Mouse (Mus musculus): Measurements from ENCODE around the gene Cdkl2.

Cdkl2 gene

DNA sequence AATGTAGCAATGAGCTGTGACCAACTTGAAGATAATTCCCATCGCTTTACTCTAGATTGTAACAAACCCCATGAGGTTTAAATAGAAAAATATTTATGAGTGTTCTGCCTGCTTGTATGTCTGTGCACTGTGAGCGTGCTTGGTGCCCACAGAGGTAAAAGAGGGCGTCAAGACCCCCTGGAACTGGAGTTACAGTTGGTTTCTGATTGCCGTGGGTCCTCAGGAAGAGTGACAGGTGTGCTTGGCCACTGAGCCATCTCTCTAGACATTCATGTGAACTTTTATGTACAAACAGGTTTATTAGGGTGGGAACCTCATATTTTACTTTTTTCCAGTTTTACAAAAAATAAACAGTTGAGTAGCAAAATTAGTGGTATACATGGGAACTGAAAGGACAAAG, at the start of gene Cdkl2:
Cdkl2 (minus strand) TSS at position 101 of the 400 bp plus-strand sequence.
- no peak for DNase-seq (ENCODE audit: low spot score)

DNA sequence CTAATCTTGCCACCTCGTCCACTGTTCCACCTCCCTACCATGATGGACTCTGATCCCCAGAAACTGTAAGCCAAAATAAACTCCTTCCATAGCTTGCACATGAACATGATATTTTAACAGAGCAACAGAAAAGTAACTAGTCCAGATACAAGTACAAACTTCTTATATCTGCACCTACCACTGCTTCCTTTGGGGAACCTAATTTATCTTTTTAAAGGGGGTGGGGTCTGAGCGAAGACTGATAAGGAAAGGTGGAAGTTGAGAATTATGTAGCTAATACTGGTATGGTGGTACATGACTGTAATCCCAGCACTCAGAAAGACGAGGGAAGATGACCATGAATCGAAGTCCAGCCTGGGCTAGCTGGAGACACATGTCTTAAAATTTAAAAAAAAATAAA, 43.8 kb upstream of the Cdkl2 start:
- DNase-seq (ENCODE audit: low spot score) = no peak

DNA sequence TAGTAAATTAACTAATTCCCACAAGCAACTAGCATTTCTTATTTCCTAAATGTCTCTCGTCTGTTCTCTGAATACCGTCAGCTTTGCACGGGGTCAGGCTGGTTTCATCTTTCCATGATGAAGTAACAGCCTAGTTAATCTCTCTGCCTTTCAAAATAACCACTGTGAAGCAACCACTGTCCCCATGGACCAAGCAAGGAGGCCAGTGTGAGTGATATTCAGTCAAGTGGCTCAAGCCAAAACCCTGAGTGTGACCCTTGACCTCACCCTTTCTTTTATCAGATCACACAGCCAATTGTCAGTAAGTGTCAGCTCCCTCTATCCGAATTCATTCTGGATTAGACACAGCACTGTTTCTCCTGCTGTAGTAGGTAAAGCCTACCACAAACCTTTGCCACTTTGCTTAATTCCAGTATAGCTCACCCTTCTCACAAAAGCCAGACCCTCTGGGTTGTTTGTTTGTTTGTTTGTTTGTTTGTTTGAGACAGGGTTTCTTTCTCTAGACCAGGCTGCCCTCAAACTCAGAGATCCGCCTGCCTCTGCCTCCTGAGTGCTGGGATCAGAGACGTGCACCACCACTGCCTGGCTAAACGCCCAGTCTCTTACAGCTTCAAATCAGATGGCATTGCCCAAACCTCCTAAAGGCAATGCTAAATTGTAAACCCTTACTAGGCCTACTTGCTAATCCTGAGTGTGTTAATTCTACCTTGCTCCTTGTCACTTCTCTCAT, 42.3 kb upstream of the Cdkl2 start:
- DNase-seq (ENCODE audit: low spot score) = no peak

DNA sequence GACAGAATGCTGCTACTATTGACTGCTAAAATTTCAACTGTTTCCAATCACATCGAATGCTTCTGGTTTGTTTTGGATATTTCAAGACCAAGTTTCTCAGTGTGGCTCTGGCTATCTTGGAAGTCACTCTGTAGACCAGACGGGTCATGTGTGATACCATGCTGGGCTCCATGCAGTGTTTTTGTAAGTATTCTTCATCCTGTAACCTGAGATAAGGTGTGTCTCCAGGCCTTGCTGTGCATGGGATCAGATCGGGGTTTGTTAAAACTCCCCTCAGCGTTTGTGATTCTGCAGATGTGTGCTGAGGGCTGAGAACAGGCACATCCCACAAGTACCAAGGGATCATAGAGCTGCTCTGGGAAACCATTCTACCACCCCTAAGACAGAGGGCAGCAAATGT, 41.6 kb upstream of the Cdkl2 start:
- no peak for DNase-seq (ENCODE audit: low spot score)

DNA sequence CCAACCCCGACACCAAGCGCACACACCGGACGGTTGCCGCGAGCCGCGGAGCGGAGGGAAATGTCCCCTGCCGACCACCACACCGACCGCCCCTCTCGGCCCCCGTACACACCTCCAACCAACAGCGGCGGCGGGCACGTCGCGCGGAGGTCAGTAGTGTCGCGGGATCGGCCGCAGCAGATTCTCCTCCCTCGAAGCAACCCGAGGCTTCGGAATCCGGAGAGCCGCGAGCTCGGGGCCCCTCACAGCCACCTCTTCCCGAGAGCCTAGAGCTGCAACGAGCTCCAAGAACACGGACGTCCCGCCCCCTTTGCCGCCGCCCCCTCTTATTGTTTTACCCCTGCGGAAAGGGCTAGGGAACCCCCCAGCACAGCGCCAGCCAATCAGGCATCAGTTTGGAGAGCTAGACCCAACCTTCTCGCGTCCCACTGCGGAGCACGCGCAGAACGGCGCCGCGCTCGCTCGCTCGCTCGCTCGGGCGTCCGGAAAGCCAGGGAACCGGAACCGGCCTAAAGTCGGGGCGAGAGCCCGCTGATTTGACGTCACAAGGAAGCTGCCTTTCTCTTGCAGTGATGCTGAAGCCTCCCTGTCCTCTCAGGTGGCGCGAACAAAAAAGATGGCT, 39.8 kb upstream of the Cdkl2 start, which contains the start of gene G3bp2:
G3bp2 (minus strand) TSS at position 303 of the 622 bp plus-strand sequence.
- peak; percentile 85 for DNase-seq (ENCODE audit: low spot score)

DNA sequence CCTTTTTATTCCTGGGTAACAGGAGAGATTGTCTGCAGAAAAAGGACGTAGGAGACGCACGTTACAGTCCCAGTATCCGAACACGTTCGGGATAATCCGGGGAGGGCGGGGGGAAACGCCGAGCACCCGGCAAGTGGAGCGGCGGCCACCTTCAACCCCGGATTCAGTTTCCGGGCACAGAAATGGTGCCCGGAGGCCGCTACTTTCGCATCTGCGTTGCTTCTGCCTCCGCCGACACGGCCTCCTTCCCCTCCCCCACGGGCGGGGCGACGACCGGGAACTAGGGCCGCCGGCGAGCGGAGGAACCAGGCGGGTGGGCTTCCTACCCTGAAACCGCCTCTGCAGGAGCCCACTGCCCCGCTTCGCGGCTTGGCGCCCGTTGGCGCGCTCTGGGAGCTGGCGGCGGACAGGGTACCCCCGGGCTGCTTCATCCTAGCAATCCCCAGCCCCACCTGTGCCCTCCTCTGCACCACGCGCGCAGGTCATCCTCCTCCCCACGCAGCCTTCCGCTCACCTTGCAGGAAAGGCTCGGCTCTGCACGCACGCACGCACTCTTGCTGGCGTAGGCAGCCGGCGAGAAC, 39.2 kb upstream of the Cdkl2 start:
- DNase-seq (ENCODE audit: low spot score) = no peak

DNA sequence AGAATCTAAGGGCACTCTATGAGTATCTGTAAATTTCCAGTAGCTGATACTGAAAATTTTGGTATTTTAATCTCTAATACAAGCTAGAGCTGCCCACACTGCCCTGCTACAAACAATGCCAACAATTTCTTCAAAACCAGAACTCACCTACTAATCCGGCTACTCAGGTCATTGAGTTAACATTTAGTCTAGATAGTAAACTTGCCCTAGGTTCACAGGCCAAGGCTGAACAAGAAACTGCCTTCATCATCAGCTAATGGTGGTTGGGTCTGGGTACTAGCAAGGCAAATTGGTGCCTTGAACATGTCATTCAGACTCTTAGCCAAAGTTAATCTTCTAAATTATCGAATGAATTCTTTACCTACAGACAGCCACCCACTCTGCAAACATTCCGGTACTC, 37.6 kb upstream of the Cdkl2 start:
- DNase-seq (ENCODE audit: low spot score) = no peak

DNA sequence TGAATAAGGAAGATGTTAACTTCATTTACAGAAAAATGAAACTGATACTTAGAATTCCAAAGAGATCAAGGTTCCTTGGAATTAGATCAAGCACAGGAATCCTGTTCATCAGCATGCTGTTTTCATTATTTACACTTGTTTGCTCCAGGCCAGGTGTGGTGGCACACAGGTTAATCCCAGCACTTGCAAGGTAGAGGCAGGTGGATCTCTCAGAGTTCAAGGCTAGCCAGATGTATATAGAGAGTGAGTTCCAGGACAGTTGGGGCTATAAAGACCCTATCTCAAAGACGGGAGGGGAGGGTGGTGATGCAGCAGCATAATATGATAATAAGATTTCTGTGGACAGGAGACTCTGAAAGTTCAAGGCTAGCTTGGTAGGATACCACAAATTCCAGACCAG, 36.7 kb upstream of the Cdkl2 start:
- no peak for DNase-seq (ENCODE audit: low spot score)

DNA sequence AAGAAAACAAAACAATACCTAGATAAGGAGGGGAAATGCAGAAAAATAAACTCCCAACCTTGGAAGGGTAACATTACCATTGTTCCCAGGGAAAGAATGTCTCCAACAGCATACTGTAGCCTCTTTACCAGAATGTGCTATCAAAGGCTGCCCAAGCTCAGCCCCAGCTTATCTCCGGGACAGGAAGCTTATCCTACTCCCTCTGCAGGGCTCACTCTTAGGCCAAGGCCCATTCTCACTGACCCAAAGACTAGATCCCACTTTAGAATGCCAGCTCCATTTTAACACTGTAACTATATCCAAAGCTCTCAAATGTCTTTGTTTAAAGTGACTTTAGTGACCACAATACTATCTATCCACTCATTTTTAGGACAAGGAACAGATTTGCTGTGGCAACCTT, 35.6 kb upstream of the Cdkl2 start:
- no peak for DNase-seq (ENCODE audit: low spot score)

DNA sequence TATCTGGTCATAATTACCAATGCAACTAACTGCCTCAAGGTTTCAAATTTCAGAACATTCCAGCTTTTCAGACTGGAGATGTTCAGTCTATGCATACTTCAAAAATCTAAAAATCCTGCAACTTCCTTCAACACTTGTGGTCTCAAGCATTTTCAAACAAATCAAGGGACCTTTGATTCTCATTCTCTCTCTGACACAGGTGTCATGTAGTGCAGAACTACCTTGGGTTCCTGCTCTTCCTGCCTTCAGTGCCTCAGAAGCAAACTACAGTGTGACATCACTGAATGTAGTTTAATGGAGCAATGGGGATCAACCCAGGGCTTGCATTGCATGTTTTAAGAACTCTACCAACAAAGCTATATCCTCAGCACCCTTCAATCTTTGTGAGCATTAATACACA, 35.1 kb upstream of the Cdkl2 start:
- DNase-seq (ENCODE audit: low spot score) = no peak

DNA sequence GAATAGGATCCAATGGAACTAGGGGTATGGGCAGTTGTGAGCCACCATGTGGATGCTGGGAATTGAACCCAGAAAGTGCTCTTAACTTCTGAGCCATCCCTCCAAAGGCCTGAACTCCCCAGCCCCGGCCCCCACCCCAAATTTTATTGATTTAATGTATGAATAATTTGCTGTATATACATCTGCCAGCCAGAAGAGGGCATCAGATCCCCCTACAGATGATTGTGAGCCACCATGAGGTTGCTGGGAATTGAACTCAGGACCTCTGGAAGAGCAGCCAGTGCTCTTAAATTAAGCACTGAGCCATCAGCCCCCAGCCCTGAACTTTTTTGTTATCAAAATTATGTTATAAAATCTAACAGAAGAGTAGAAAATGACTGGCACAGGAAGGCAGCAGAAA, 32.6 kb upstream of the Cdkl2 start:
- DNase-seq (ENCODE audit: low spot score) = no peak

DNA sequence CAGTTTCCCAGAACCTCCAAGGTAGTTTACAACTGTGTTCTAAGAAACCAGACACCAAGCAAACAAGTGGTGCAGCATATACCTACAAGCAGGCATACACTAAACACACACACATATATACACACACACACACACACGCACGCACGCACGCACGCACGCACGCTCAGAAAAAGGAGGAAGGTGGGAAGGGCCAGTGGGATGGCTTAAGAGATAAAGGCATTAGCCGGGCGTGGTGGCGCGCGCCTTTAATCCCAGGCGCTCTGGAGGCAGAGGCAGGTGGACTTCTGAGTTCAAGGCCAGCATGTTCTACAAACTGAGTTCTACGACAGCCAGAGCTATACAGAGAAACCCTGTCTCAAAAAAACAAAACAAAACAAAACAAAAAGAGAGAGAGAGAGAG, 30.4 kb upstream of the Cdkl2 start:
- no peak for DNase-seq (ENCODE audit: low spot score)

DNA sequence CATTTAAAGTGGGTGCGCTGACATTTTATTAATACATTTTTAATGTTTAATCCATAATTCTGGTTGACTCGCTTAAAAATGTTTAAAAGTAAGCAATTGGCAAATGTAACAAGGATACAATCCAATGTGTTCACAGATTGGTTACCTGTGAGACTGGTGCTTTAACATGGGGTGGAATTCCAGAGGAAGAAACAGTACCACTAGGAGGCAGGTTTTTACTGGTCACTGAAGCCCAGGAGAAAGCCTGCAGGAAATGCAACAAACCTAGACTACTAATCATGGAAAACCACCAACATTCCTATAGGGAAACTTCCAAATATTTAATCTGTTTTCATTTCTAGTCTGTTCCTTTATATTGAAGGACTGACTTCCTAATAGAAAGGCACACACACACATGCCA, 19.5 kb upstream of the Cdkl2 start:
- DNase-seq (ENCODE audit: low spot score) = no peak

DNA sequence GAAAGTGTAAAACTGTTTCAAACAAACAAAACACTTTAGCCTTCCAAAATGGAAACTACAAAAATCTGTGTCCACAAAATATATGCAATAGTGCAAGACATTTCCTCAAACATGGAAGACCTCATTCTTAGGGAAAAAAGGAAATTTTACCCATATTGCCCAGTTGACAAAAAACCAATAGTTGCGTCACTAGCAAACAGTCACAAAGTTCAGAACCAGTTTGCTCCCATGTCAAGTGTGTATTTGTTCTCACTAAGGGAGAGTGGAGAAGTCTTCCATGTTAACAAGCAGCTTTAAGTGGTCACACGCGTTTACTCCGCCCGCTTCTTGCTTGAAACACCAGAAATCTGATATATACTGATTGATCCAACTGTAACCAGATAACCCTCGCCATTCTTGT, 9.2 kb upstream of the Cdkl2 start:
- no peak for DNase-seq (ENCODE audit: low spot score)

DNA sequence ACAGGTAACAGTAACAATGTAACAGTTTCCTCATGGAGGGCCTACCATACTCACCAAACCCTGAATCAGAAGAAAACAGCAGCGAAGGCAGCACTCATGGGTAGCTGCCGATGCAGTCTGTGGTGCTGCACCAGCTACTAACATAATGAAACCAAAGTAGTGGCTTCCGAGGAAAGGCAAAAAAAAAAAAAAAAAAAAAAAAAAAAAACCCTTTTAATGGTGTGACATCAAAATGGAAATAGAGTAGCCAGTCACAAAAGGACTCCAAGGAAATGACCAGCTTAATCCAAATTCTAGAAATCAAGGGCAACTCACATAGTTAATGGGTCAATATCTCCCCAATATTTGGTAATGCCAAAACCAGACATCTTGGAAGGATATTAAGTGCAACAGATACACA, 6.7 kb upstream of the Cdkl2 start:
- no peak for DNase-seq (ENCODE audit: low spot score)

DNA sequence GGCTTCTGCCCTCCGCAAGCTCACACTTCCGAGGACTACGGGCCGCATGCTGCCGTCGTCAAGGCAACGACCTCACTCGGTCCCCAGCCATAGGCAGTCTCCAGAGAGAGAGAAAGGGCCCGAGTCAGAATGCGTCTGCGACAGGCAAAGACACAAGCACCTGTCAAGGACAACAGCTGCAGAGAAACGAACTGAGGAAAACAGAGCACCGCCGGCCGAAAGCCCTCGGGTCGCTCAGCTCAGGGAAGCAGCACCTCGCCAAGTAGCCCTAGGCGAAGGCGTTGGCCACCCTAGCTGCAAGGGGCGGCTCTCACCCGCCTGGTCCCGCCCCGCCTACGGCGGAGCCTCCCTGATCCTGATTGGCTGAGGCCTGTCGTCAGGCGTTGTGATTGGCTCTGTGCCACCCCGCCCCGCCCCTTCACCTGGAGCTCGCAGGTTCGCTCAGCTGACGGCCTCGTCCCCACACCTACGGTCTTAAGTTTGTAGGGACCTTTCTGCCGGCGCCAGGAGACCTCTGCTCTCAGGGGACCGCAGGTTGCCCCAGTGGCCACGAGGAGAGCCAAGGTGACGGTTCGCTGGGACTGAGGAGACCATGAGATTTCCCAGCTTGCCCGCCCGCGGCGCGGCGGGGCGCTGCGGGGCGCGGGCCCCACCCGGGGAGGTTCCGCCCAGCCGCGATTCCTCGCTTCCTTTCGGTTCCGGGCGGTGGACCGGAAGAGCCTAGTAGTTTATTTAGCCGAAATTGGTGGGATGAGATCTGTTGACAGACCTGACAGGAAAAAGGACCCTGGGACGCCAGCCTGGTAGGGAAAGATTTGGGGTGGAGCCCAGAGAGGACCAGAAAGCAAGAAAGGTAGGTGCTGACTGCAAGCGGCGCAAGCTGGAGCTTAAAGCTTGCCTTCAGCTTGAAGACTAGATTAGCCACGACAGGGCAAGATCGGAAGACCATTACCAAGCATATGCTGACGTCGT, 1.0 kb downstream of the Cdkl2 start:
- peak; percentile 84 for DNase-seq (ENCODE audit: low spot score)

DNA sequence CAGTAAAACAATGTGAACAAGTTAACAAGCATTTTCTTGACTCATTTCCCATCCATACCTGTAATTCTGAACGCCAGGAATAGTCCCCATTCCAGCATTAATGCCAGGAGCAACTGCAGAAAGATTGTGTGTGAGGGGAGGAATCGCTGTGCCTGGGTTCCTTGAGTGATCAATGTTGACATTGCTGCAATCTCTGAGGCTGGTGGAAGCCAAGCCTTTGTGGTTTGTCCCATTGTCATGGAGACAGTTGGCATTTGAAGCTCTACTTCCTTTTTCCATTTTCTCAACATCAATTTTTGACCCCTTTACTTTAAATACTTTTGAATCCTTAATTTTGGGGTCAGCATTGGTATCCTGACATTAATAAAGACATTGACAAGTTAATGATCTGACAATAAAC, 23.7 kb downstream of the Cdkl2 start:
- DNase-seq (ENCODE audit: low spot score) = no peak

DNA sequence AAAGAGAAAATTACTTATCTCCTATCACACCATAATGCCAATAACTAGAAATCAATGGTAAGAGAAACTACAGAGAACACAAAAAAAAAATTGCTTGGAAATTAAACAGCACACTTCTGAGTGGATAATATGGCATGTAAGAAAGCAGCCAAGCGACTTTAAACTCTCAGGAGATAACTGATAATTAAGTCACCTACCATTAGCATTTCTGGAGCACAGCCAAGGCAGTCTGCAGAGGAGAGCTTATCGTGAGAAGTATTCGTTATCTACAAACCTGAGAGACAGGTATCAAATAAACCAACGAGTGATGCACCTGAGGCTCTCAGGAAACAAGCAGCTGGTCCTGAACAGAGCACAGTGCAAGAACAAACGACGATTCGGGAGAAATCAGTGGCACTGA, 31.9 kb downstream of the Cdkl2 start:
- DNase-seq (ENCODE audit: low spot score) = no peak

DNA sequence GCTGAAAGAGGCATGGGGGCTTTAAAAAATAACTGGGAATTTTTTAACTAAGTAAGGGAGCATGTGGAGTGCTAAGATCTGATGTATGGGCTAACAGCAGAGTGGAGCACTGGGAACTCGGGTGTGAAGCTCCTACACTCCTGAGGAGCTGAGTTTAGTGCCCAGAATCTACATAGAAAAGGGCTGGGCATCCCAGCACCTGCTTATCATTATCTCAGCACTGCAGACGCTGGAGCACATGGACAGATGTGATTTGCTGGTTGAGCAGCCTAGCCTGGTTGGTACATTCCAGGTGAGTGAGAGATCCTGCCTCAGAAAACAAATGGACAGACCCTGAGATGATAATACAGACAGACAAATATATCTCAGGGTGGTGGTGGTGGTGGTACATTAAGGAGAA, 33.9 kb downstream of the Cdkl2 start:
- no peak for DNase-seq (ENCODE audit: low spot score)

DNA sequence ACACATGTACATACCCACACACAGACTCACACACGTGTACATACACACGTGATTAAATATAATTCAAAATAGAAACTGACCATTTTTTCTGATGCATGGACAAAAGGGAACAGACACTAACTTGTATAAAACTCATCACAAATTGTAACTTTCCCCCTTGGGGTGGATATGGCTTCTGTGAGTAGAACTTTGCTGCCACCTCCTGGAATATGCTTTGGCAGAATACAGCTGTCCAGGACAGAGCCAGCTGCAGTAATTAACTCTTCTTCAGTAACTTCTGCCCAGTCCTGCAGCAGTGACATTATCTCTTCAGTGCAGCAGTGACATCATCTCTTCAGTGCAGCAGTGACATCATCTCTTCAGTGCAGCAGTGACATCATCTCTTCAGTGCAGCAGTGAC, 40.7 kb downstream of the Cdkl2 start:
- DNase-seq (ENCODE audit: low spot score) = peak; percentile 9

DNA sequence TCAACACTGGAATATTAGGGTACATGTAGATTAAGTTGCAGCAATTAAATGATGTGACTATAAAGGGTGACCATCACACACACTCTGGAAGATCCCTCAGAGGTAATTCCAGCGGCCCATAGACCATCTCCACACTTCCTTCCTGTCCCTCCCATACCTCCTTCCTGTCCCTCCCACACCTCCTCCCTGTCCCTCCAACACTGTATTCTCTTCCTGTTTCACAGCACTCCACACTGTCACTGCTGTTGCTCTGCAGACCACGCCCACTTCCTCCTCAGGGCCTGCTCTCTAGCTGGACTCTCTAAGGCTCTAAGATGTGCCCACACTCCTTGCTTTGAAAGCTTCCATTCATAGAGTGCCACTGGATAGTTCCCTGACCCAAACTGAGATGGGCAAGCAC, 42.9 kb downstream of the Cdkl2 start:
- DNase-seq (ENCODE audit: low spot score) = no peak

DNA sequence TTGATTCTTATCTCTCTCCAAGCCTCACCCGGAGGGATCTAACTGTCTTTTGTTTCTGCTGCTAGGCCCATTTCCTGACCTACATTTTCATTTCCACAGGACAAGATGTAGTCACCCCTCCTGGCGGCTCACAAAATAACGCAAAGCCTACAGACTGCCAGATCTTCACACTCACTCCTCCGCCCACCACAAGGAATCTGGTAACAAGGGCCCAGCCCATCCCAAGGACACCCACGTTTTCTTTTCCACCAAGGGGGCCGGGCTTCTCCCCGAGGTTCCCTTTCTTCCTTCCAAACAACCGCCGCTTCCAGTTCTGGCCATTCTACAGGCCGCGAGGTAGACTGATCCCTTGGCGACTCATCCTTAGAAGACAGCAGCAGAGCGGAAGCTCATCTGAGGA, 49.1 kb downstream of the Cdkl2 start:
- no peak for DNase-seq (ENCODE audit: low spot score)

DNA sequence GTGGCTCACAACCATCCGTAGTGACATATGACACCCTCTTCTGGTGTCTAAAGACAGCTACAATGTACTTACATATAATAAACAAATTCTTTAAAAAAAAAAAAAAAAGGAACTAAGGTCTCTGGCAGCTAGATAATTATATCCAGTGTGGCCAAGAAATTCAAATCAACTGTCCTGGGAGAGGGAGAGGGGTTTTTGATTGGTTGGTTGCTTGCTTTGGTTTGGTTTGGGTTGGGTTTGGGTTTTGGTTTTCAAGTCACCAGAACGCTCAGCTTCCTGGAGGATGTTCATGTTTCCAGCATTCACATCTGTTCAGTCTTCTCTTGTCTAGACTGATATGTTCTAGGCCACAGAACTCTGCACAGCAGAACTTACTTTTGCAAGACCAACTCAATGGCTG, 50.6 kb downstream of the Cdkl2 start:
- DNase-seq (ENCODE audit: low spot score) = no peak
